Mouse (Mus musculus): ENCODE measurements around the gene Caps2.

DNA sequence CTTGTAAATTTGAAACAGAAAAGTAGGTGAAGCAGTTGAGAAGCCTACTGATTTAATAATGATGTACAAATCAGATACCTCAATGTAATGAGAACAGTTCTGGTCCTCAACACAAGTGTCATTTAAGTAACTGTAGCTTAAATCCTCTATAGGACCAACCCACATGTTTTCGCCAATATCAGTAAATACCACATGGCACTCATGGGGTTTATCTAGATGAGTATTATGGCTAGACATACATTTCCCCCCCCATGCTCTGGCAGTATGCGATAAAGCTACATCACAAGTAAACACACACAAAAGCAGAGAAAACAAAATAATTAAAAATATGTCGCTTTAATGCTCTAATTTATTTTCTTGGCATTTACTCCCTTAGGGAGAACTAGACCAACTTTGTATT, 31.2 kb upstream of the Caps2 start:
- TF ChIP-seq POLR2A (IDR thresholded peaks at IDR 0.05; ENCODE audit: insufficient read depth, low read depth, low read length) (no peak), CTCF (IDR thresholded peaks at IDR 0.05) (no peak), EP300 (IDR thresholded peaks at IDR 0.05; ENCODE audit: insufficient read depth, low read depth, low read length) (no peak)

Measured in heart, adult 2 months (tissue).